Comparison of ENCODE assay signal across 21 mouse cellular contexts in the genomic region with DNA sequence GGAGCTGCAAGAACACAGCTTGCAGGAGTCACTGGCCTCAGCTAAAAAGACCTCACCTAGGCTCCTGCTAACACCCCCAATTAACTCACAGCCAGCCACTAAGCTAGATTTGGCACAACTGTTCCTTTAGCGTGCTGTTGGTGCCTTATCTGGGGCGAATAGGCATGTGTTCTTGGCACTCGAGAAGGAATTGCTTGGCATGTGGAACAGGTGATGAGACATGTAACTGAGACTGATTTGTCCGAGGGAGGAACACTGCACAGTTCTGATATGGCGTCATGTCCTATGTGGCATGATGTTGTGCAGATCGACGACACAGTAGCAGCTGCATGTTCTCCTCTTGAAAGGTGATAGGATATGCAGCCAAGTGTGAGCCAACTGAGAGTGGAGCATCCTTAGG.
DNase-seq lines count a peak whose midpoint lies in the region; ATAC-seq lines count a peak whose summit lies in the region.
"Had no signal": no experiment of that assay in that cellular context is flagged by ENCODE, and none has a peak within 500 bp of the region (broad histone marks: within the 10 kb centered on the region; RNA-seq: fewer than 3 reads in every experiment).

No protein-coding gene starts in this region.

- DNase-seq in cerebellum, adult 11-12 months = peak; percentile 23
- peak; percentile 94 for DNase-seq in heart, adult 11 months
- no peak for DNase-seq in heart, postnatal 25 days (ENCODE audit: low spot score)
- peak; percentile 15 to 25 for DNase-seq in cerebellum, postnatal 25 days
- no peak for DNase-seq in right cerebral cortex, adult 18-20 months
- DNase-seq in left cerebral cortex, postnatal 36 days (ENCODE audit: low spot score in 2 of 2) = no peak
- DNase-seq: adrenal gland, postnatal 10 days; gastrocnemius, postnatal 36 days; lung, adult 2 months; lung, postnatal 36 days had no signal

- no peak overlapping the region; the same call in 1 of the 2 replicates for H3K4me2 ChIP-seq in heart, embryonic 16.5 days (ENCODE audit: low read depth, low read length)
- H3K4me2 ChIP-seq: forebrain, embryonic 12.5 days; hindbrain, embryonic 14.5 days; kidney, embryonic 15.5 days; liver, embryonic 11.5 days; midbrain, embryonic 12.5 days; neural tube, embryonic 12.5 days had no signal

- ATAC-seq in cerebellum, adult (ENCODE audit: insufficient number of reproducible peaks, low FRiP score, low TSS enrichment) = no peak; the same call in 1 of the 2 replicates
- ATAC-seq in heart, embryonic 16.5 days (replicated peaks; ENCODE audit: extremely low read depth, insufficient read depth, low FRiP score) = peak; percentile 93
- ATAC-seq: activated CD4-positive, CD25-positive, alpha-beta regulatory T cell, adult 4 months; intestine, postnatal 0 days had no signal

- 42% methylated on average over 7 of the region's 7 CpGs for WGBS in heart, embryonic 16.5 days

- intact Hi-C loops in heart, postnatal 25 days (cut with DNase I) = no loop called here
- intact Hi-C loops in left cerebral cortex, postnatal 36 days (cut with DNase I) = no loop called here

- H3K9me3 ChIP-seq in heart, embryonic 16.5 days (replicated peaks; ENCODE audit: control insufficient read depth, low read length) = no peaks in the 10 kb centered on the region
- H3K9me3 ChIP-seq: forebrain, embryonic 12.5 days; kidney, embryonic 15.5 days; midbrain, embryonic 12.5 days; neural tube, embryonic 12.5 days had no signal

- peak overlapping the region; percentile 71 for H3K27ac ChIP-seq in heart, embryonic 16.5 days (ENCODE audit: low read length)
- H3K27ac ChIP-seq: forebrain, embryonic 12.5 days; hindbrain, embryonic 14.5 days; kidney, embryonic 15.5 days; midbrain, embryonic 12.5 days; neural tube, embryonic 12.5 days; stomach, postnatal 0 days had no signal

- no peak overlapping the region for H3K4me3 ChIP-seq in heart, embryonic 16.5 days (ENCODE audit: low read length)
- H3K4me3 ChIP-seq: forebrain, embryonic 12.5 days; kidney, embryonic 15.5 days; midbrain, embryonic 12.5 days; neural tube, embryonic 12.5 days had no signal

- H3K36me3 ChIP-seq in heart, embryonic 16.5 days (ENCODE audit: control insufficient read depth, insufficient read depth) = peaks cover 3% of the 10 kb centered on the region; the same call in 1 of the 2 replicates

- H3K4me1 ChIP-seq in heart, embryonic 16.5 days (ENCODE audit: control insufficient read depth, insufficient read depth, low read length) = peaks cover 8% of the 10 kb centered on the region; the same call in 1 of the 2 replicates
- H3K4me1 ChIP-seq: forebrain, embryonic 12.5 days; kidney, embryonic 15.5 days; midbrain, embryonic 12.5 days; neural tube, embryonic 12.5 days had no signal

- H3K27me3 ChIP-seq in heart, embryonic 16.5 days (ENCODE audit: control insufficient read depth, insufficient read depth, low read length) = no peaks in the 10 kb centered on the region
- H3K27me3 ChIP-seq: forebrain, embryonic 12.5 days; kidney, embryonic 15.5 days; midbrain, embryonic 12.5 days; neural tube, embryonic 12.5 days had no signal

- H3K9ac ChIP-seq in heart, embryonic 16.5 days (ENCODE audit: low read length) = no peak overlapping the region
- H3K9ac ChIP-seq: forebrain, embryonic 12.5 days; hindbrain, embryonic 14.5 days; kidney, embryonic 15.5 days; midbrain, embryonic 12.5 days; neural tube, embryonic 12.5 days had no signal

Comparison
In these comparisons a context has a peak if more than half of its experiments do, and no peak if none do; other contexts are left out.
1. DNase-seq: peak in cerebellum, adult 11-12 months (single experiment), heart, adult 11 months (single experiment) and cerebellum, postnatal 25 days (2 of 2); none in heart, postnatal 25 days (single experiment), right cerebral cortex, adult 18-20 months (single experiment) and left cerebral cortex, postnatal 36 days (0 of 2).